Mouse (Mus musculus): ENCODE measurements around the gene Mtf2.
"Not testable (repeated sequence)": the region's sequence is repeated elsewhere in the genome, so short reads cannot be mapped to it uniquely, and the experiment has no call there.

The Mtf2 gene

GRCm38 (mm10) chr5:108065465-108066411 is at the start of gene Mtf2:
Gene Mtf2, plus strand, starts transcription at chr5:108065674.
- DNase-seq = peak; percentile 97 to 98

GRCm38 (mm10) chr5:108017232-108017631 is 48.2 kb upstream of the Mtf2 start:
- DNase-seq = no peak

- no peak for DNase-seq
These were observed 46.1 kb upstream of the Mtf2 start for GRCm38 (mm10) chr5:108019367-108019766.

GRCm38 (mm10) chr5:108021346-108021745 is 44.1 kb upstream of the Mtf2 start:
- no peak for DNase-seq

- no peak for DNase-seq
These were observed 37.2 kb upstream of the Mtf2 start for GRCm38 (mm10) chr5:108028230-108028629.

GRCm38 (mm10) chr5:108028797-108029536 is 36.5 kb upstream of the Mtf2 start:
- DNase-seq = not testable (repeated sequence)

GRCm38 (mm10) chr5:108029968-108030367 is 35.5 kb upstream of the Mtf2 start:
- DNase-seq = peak; percentile 18 to 27

GRCm38 (mm10) chr5:108031267-108031666 is 34.2 kb upstream of the Mtf2 start:
- no peak for DNase-seq

GRCm38 (mm10) chr5:108034194-108034593 is 31.3 kb upstream of the Mtf2 start:
- DNase-seq = peak in 1 of 2 experiments; percentile 5

GRCm38 (mm10) chr5:108035523-108035922 is 30.0 kb upstream of the Mtf2 start:
- no peak for DNase-seq

GRCm38 (mm10) chr5:108042061-108042460 is 23.4 kb upstream of the Mtf2 start:
- DNase-seq = no peak

- DNase-seq = no peak
These were observed 21.6 kb upstream of the Mtf2 start for GRCm38 (mm10) chr5:108043908-108044307.

- DNase-seq = no peak
These were observed 15.7 kb upstream of the Mtf2 start for GRCm38 (mm10) chr5:108049711-108050268.

GRCm38 (mm10) chr5:108051026-108051425 is 14.4 kb upstream of the Mtf2 start:
- no peak for DNase-seq

- DNase-seq = not testable (repeated sequence)
These were observed 13.7 kb upstream of the Mtf2 start for GRCm38 (mm10) chr5:108051727-108052126.

GRCm38 (mm10) chr5:108052200-108052599 is 13.3 kb upstream of the Mtf2 start:
- no peak for DNase-seq

GRCm38 (mm10) chr5:108053566-108053965 is 11.9 kb upstream of the Mtf2 start:
- DNase-seq = no peak

GRCm38 (mm10) chr5:108060413-108060812 is 5.1 kb upstream of the Mtf2 start:
- no peak for DNase-seq

GRCm38 (mm10) chr5:108072301-108072700 is 6.8 kb downstream of the Mtf2 start:
- DNase-seq = no peak

GRCm38 (mm10) chr5:108076241-108076640 is 10.8 kb downstream of the Mtf2 start:
- DNase-seq = no peak

- DNase-seq = no peak
These were observed 11.5 kb downstream of the Mtf2 start for GRCm38 (mm10) chr5:108076833-108077540.

- no peak for DNase-seq
These were observed 14.1 kb downstream of the Mtf2 start for GRCm38 (mm10) chr5:108079603-108080002.

GRCm38 (mm10) chr5:108082380-108082779 is 16.9 kb downstream of the Mtf2 start:
- DNase-seq = peak; percentile 11 to 23
